Mouse (Mus musculus) spleen, adult 2 months (tissue): ENCODE results near the gene Fbrs. TPM values are rescaled to one million over a fixed set of nuclear protein-coding genes. Genes with fewer than 3 reads are reported as not detected.

Experiments
- DNase-seq, 2 experiments: peaks; one replicate each; pipeline versions ENCODE4 v3.0.0 to v3.0.0-alpha.2; 2012 to 2021; ENCODE audit warnings: low spot score in 2 of 2, low read depth in 1 of 2
- H3K27ac ChIP-seq: fragments of 200-500 bp; 2 replicates; pipeline ENCODE4 v1.5.1; 2012; ENCODE audit warnings: low read length, inconsistent platforms; ENCODE audit not compliant: insufficient read depth
- H3K27me3 ChIP-seq: fragments of 200-500 bp; 2 replicates; pipeline ENCODE4 v1.6.1; 2012; ENCODE audit warnings: mild to moderate bottlenecking, moderate library complexity, low read length, inconsistent platforms; ENCODE audit not compliant: control insufficient read depth, insufficient read depth
- H3K36me3 ChIP-seq: fragments of 200-500 bp; 2 replicates; pipeline ENCODE4 v1.6.1; 2012; ENCODE audit warnings: mild to moderate bottlenecking, low read length, inconsistent platforms; ENCODE audit not compliant: control insufficient read depth, insufficient read depth
- H3K4me1 ChIP-seq: fragments of 200-500 bp; 2 replicates; pipeline ENCODE4 v1.6.1; 2011; ENCODE audit warnings: inconsistent platforms; ENCODE audit not compliant: control insufficient read depth, insufficient read depth, insufficient read length
- H3K4me3 ChIP-seq: fragments of 200-500 bp; 2 replicates; pipeline ENCODE4 v1.5.1; 2011; ENCODE audit warnings: mild to moderate bottlenecking, inconsistent platforms; ENCODE audit not compliant: insufficient read depth, insufficient read length; ENCODE audit errors: extremely low read depth
- CTCF ChIP-seq: fragments of 200-500 bp; IDR thresholded peaks from 2 replicates; pipeline ENCODE4 v1.5.1; 2011; ENCODE audit warnings: mild to moderate bottlenecking, inconsistent platforms; ENCODE audit not compliant: insufficient read depth, insufficient read length, insufficient replicate concordance; ENCODE audit errors: extremely low read depth
- POLR2A ChIP-seq: fragments of 200-500 bp; IDR thresholded peaks from 2 replicates; pipeline ENCODE4 v1.6.1; 2011; ENCODE audit warnings: low read depth, low read length, inconsistent platforms
- WGBS: fragments of 180-500 bp; shearing (Covaris S2); methylation state at CpG from one replicate; pipeline ENCODE4 v1.1.7; 2018; 5-methylcytosine and 5-hydroxymethylcytosine counted together
- polyA plus RNA-seq: library from polyadenylated mRNA; depleted of rRNA; stranded (reverse); fragments of >200 nt; gene quantifications from 2 replicates; pipeline ENCODE4 v1.2.3, GENCODE M21; 2012

Gene Fbrs
- polyA plus RNA-seq, 1 experiment: 61.0 TPM

DNA sequence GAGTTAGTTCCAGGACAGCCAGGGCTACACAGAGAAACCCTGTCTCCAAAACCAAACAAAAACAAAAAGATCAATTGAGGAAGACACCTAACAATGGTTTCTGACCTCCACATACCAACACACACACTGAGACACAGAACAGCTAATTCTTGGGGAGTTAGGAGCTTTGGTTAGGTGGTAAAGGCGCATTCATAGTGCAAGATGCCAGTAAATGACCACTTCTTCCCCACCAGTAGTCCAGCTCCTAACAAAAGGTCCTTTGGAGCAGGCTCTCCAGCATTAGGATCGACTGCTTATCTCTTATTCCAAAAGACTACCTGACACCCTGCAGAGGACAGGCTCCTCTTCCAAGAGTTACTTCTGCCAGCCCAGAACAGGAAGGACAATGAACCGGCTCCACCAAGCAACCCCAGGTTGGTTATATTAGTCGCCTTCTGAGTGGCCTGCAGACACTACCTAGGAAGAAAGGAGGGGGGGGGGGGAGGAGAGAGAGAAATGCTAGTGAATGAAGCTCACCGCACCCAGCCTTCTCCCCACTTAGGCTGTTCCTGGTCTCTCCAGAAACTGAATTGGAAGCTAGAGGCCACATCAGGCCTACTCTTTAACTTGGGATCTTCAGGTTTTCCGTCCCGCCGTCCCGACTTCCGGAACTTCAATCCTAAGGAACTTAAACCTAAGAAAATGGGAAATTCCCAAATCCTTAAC lies 8.8 kb upstream of the Fbrs start:
- Histone ChIP-seq H3K4me3 (peak overlapping the region; percentile 88), H3K27ac (peak overlapping the region; percentile 13), H3K36me3 (peaks cover 20% of the 10 kb centered on the region), H3K4me1 (peaks cover 7% of the 10 kb centered on the region; the same call in 1 of the 2 replicates), H3K27me3 (no peaks in the 10 kb centered on the region)
- WGBS: 10% methylated on average over 10 of the region's 10 CpGs
- no peak for DNase-seq
- no peak for TF ChIP-seq POLR2A

DNA sequence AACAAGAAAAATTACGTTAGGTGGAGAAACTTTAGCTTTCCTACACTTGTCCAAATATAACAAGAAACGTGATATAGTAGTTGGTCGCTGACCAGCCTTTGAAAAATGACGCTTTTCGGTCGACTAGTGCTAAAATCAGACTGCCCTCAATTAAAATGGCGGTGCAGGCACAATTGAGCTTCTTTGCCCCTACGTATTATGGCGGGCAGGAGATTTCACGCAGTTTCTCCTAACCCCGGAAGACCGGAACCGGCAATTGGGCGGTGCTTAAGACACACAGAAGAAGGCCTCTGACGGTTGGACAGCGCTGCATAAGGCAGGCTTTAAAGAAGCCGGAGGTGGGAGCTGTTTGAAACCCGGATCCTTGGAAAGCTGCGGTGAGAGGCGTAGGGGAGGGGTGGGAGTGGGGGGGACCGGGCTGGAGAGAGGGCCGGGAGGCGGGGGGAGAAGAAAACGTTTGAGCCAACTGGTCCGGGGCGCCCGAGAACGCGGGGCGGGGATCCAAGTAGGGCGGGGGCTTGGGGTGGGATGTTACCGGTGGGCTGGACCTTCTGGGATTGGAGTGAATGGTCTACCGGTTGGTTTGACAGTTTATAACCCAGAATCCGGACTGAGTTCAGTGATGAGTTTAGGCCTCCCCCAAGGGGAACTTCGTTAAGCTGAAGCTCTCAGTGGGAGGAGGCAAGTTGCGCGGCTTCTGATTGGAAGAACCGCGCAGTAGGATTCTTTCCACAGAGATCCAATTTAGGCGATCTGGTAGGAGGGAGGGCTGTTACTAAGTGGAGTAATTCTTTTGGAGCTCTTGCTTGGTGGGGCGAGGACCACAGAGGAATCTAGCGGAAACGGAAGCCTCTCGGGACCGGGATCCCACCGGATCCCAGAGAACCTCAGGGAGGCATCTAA lies 8.0 kb upstream of the Fbrs start:
- peak; percentile 89 to 92 for DNase-seq
- H3K27me3 ChIP-seq: no peaks in the 10 kb centered on the region
- peak overlapping the region; percentile 90 for H3K27ac ChIP-seq
- peaks cover 7% of the 10 kb centered on the region; the same call in 1 of the 2 replicates for H3K4me1 ChIP-seq
- peak; percentile 34; the same call in 1 of the 2 replicates for TF ChIP-seq POLR2A
- TF ChIP-seq CTCF: no peak
- peaks cover 28% of the 10 kb centered on the region for H3K36me3 ChIP-seq
- under 1% methylated on average over 46 of the region's 46 CpGs for WGBS
- H3K4me3 ChIP-seq: peak overlapping the region; percentile 88

DNA sequence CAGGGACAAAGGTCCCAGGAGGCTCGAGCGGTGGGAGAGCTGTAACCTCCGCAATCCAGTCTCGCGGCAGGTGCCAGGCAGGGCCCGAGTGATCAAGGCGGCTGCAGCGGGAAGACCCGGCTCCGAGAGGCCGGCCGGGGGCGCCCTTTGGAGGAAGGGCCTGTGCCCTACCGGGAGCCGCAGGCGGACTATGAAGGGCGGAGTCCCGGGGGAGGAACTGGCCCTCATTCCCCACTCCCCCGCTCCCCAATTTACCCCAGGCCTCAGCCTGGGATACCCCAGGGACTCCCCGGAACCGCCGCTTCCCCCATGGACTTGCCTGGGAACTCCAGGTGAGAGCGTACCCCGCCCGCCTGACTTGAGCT lies 7.4 kb upstream of the Fbrs start:
- peaks cover 32% of the 10 kb centered on the region for H3K36me3 ChIP-seq
- peaks cover 7% of the 10 kb centered on the region; the same call in 1 of the 2 replicates for H3K4me1 ChIP-seq
- peak overlapping the region; percentile 88 for H3K4me3 ChIP-seq
- DNase-seq: peak in 1 of 2 experiments; percentile 51
- WGBS: under 1% methylated on average over 24 of the region's 25 CpGs
- H3K27ac ChIP-seq: peak overlapping the region; percentile 90
- no peaks in the 10 kb centered on the region for H3K27me3 ChIP-seq
- no peak for TF ChIP-seq CTCF
- no peak for TF ChIP-seq POLR2A

DNA sequence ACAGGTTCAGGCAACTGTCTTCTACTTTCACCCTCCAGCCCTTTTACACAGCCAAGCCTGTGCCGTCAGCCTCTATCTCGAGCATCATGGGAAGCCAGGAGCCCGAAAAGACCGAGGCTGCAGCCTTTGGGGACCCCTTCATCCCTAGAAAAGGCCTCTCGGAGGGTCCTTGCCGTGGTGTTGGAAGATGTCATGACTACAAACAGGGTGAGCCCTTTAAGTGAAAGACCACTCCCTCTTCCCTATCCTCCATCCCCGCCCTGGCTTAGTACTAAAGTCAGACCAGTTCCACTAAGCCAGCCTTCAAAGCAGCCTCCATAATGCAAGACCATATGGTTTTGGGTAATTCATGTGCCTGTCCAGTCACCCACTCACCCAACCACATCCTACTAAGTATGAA lies 6.9 kb upstream of the Fbrs start:
- no peaks in the 10 kb centered on the region for H3K27me3 ChIP-seq
- peaks cover 31% of the 10 kb centered on the region for H3K36me3 ChIP-seq
- peak overlapping the region; percentile 90 for H3K27ac ChIP-seq
- peaks cover 7% of the 10 kb centered on the region; the same call in 1 of the 2 replicates for H3K4me1 ChIP-seq
- 20% methylated on average over 7 of the region's 7 CpGs for WGBS
- peak overlapping the region; percentile 88 for H3K4me3 ChIP-seq
- DNase-seq: no peak
- TF ChIP-seq CTCF: no peak

DNA sequence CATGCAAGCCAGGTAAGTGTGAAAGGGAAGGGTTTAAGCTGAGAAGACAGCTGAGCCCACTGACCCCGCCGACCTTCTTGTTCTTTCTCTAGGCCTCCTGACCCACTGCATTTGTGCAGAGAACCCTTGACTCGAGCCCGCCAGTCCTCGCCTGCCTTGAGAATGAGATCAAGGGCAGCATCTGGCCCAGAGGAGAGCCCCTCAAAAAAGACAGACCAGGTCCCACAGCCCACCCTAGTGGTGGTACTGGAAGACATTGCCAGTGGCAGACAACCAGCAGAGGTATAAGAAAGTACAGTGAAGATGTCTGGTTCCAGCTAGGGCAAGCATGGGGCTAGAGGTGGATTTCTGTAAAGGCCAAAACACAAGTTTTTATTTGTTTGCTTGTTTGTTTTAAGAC lies 5.3 kb upstream of the Fbrs start:
- 95% methylated on average over 5 of the region's 5 CpGs for WGBS

DNA sequence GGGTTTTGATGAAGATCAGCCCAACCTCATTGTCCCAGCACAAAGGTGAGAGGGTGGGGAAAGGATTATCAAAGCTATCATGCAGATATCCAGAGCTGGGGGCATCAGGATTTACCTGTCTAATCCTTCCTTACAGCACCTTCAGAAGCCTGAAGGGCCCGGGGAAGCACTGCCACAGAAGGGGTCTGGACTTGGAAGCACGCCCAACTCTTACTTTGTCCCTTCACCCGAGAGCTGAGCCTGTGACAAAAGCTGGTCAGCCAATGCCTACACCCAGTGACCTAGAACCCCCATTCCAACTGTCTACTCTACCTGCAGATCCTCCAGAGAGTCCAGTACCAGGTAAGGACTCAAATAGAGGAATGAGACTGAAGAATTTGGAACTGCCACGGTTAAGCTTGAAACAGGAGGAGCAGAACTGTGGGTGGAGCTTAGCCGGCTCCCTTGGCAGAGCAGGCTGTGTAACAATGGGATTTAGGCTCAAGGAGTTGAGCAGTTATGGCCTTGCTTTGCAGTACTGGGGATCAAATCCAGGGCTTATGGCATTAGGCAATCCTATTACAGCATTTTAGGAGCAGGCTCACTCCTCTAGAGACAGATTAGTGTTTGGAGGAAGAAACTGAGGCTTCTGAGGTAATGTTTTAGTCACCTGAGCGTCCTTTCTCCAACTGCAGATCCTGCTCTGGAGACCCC lies 4.5 kb upstream of the Fbrs start:
- Histone ChIP-seq H3K36me3 (peaks cover 29% of the 10 kb centered on the region), H3K27ac (no peak overlapping the region), H3K27me3 (no peaks in the 10 kb centered on the region), H3K4me3 (no peak overlapping the region), H3K4me1 (peaks cover 7% of the 10 kb centered on the region; the same call in 1 of the 2 replicates)
- WGBS: 91% methylated on average over 6 of the region's 6 CpGs
- TF ChIP-seq CTCF (no peak), POLR2A (no peak)
- no peak for DNase-seq

More for the DNA sequence above, 5.3 kb upstream of the Fbrs start:
- Histone ChIP-seq H3K4me3 (no peak overlapping the region), H3K27me3 (no peaks in the 10 kb centered on the region), H3K36me3 (peaks cover 29% of the 10 kb centered on the region), H3K4me1 (peaks cover 7% of the 10 kb centered on the region; the same call in 1 of the 2 replicates), H3K27ac (no peak overlapping the region)
- DNase-seq: no peak
- TF ChIP-seq CTCF: no peak
